Mouse (Mus musculus) c-Kit-negative CD71-positive TER-119-positive erythroid progenitor cells, embryonic 14.5 days (primary cell): Measurements from ENCODE around the gene Rasip1.

Experiments used
- DNase-seq: peaks from one replicate; pipeline ENCODE4 v3.0.0-alpha.2; 2013; ENCODE audit warnings: low read depth, low spot score

The Rasip1 gene

GRCm38 (mm10) chr7:45624718-45625117 is 2.6 kb upstream of the Rasip1 start:
- DNase-seq, result no peak

- no peak for DNase-seq
Measured at GRCm38 (mm10) chr7:45625481-45625880, 1.8 kb upstream of the Rasip1 start.

GRCm38 (mm10) chr7:45626571-45627076 is 664 bp upstream of the Rasip1 start:
- DNase-seq, result no peak

- peak; percentile 42 for DNase-seq
Measured at GRCm38 (mm10) chr7:45628364-45629294, 1.3 kb downstream of the Rasip1 start.

- no peak for DNase-seq
Measured at GRCm38 (mm10) chr7:45630064-45630907, 3.0 kb downstream of the Rasip1 start.

- DNase-seq, result no peak
Measured at GRCm38 (mm10) chr7:45632499-45632898, 5.2 kb downstream of the Rasip1 start.

GRCm38 (mm10) chr7:45634946-45635681 is 7.8 kb downstream of the Rasip1 start:
- DNase-seq, result no peak

- no peak for DNase-seq
Measured at GRCm38 (mm10) chr7:45635711-45636688, 8.7 kb downstream of the Rasip1 start.

GRCm38 (mm10) chr7:45637710-45638109 is 10.4 kb downstream of the Rasip1 start:
- DNase-seq, result no peak

GRCm38 (mm10) chr7:45638623-45639401 is 11.5 kb downstream of the Rasip1 start:
- DNase-seq, result no peak

- DNase-seq, result no peak
Measured at GRCm38 (mm10) chr7:45639561-45640027, 12.3 kb downstream of the Rasip1 start, which contains the start of gene Mamstr. Gene Mamstr, plus strand, starts transcription at chr7:45639977.

GRCm38 (mm10) chr7:45640191-45640957 is 13.1 kb downstream of the Rasip1 start:
- no peak for DNase-seq

GRCm38 (mm10) chr7:45641391-45642040 is 14.2 kb downstream of the Rasip1 start:
- DNase-seq, result no peak

- DNase-seq, result no peak
Measured at GRCm38 (mm10) chr7:45642083-45642482, 14.8 kb downstream of the Rasip1 start.

GRCm38 (mm10) chr7:45642503-45643255 is 15.4 kb downstream of the Rasip1 start:
- no peak for DNase-seq

- DNase-seq, result peak; percentile 11
Measured at GRCm38 (mm10) chr7:45643441-45644178, 16.3 kb downstream of the Rasip1 start.

GRCm38 (mm10) chr7:45644183-45644582 is 16.9 kb downstream of the Rasip1 start:
- no peak for DNase-seq
